Mouse (Mus musculus) monocyte, adult 5-6 weeks (primary cell): ENCODE results near the gene Psmb3. TPM values are rescaled to one million over a fixed set of nuclear protein-coding genes. Genes with fewer than 3 reads are reported as not detected.
"Not testable (repeated sequence)": the region's sequence is repeated elsewhere in the genome, so short reads cannot be mapped to it uniquely, and the experiment has no call there.

Source experiments
- ATAC-seq: fragments of 153-309, 156-312 bp; replicated peaks from 2 replicates; pipeline ENCODE4 v1.8.0; 2017; ENCODE audit warnings: mild to moderate bottlenecking; ENCODE audit not compliant: low TSS enrichment, insufficient number of reproducible peaks, severe bottlenecking, poor library complexity, low FRiP score
- total RNA-seq: library from RNA; stranded (forward); fragments of 200-1000, 200-491, 200-594 nt; gene quantifications from 3 replicates; pipeline ENCODE4 v1.2.3, GENCODE M21; 2017

Gene Psmb3
- total RNA-seq, result 137 to 160 TPM (median 146 TPM) in 3 replicates

DNA sequence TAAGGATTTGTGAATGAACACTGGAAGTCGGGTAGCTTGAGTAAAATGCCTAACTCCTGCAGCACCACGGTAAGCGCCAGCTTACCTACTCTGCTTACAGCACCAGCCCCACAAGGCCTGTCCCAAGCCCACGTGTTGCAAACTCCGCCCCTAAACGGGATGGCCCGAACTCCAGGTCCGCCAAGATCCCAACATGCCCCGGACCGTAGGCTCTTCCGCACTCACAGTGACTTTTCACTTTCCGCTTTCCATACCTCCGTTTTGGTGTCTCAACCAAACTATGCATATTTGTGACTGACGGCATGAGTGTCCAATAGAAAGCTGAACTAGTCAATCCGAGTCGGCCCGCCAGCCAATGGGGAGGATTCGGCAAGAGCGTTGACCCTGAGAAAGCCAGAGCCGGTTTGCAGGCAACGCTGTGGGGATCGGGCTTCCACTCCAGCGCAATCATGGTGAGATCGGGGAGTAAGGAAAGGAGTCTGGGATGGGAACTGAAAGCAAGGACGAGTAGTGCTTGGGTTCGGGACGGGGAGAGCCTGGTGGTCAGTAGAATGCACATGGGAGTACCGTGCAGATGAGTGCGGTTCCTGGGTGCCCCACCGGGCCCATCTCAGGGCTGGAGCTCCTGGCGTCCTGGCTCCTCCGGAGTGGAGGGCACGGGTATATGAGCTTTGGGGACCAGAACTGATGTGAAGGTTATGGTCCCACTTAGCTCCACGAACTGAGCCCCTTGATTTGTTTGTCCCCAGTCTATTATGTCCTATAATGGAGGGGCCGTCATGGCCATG, at the start of gene Psmb3:
Gene Psmb3, plus strand, starts transcription at position 361 of the 788 bp plus-strand sequence.
- ATAC-seq, result peak; percentile 88

- no peak for ATAC-seq
Measured at GRCm38 (mm10) chr11:97654210-97654609, 49.0 kb upstream of the Psmb3 start.

DNA sequence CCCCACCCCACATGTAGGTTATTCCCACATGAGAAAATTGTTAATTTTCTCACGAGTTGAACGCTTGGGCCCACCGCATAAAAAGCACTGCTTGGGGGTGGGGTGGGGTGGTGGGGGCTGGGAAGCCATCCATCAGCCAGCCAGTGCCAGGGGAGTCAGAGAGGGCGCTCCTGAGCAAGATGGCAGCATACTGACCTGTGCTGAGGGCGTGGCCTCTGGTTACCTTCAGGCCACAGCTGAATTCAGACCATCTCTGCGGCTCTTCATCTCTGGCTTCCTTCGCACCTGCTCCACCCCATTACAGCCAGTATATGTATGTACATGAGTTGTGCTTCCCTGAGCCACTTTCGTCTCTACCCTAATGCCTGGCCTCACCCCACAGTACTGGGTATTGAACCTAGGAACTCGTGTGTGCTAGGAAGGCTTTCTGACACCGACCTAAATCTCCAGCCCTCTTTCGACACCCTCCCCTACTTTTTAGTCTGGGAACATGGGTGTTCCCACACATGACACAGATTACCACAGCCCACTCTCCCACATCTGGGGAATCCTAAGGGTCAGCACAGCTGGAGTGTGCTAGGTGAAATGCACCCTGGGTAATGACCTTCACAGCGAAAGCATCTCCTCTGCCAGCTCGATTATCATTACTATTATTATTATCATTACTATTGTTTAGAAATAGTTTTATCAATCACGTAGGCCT, 46.8 kb upstream of the Psmb3 start:
- ATAC-seq, result no peak

DNA sequence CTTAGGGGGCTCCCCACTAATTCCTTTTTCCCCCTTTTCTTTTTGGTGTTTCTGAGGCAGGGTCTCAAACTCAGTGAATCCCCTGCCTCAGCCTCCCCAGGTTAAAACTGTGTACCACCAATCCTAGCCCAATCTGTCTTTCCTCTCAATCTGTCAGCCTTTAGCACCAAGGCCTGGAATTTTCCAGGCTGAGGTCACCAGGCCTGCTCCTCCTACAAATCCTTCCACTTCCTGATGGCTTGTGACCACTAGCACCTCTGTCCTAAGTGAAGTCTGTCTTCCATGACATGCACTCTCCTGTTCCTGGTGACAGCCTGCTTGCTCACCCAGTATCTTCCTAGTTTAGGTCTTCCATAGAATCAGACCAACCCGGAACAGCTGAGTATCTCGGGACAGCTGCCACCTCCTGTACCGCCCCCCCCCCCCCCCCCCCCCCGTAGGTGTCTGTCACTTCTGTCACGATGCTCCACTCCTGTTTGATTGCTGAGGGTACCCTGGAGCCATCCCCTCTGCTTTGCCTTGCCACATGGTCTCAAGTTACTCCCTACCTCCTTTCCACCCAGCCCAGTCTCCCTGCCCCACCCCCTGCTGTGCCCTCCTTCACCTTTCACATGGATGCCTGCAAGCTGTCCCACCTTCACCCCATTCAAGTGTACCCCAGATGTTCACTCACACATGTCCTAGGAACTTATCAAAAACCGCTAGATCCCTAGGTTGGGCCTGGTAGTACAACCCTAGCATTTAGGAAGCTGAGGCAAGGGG, 45.8 kb upstream of the Psmb3 start:
- ATAC-seq, result no peak

DNA sequence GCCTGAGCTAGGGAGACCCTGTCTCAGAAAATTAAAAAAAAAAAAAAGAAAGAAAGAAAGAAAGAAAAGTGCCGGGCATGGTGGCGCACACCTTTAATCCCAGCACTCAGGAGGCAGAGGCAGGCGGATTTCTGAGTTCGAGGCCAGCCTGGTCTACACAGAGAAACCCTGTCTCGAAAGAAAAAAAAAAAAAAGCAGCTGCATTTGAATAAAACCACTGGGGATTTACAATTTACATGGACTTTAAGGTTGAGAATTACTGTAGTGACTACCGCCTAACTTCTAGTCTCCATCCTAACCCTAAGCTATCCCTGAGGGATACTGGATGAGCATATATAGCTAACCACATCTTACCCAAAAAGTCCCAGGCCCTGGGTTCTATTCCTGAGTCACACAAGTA, 45.2 kb upstream of the Psmb3 start:
- ATAC-seq, result not testable (repeated sequence)

DNA sequence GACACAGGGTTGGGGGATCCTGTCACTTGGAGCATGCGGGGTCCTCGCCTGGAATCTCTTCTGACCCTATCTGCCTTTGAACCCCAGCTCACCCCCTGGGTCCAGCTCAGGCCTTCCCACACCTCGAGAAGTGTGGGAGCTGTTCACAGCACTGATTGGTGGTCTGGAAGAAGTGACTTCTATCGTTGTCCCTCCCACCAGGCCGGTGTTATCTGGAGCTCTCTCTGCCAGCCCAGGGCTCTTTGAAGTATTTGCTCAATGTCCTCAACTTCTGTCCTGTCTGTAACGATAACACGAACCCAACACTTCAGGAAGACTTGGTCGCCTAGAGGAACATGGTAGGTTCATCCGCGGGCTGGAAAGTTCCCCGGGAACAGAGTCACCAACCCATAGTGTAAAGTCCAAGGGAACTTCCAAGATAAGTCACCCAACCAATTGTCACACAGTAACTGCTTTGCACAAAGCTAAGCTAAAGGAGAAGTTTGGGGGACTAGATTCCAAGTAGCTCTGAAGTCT, 44.4 kb upstream of the Psmb3 start:
- ATAC-seq, result no peak

- ATAC-seq, result peak; percentile 77
Measured at GRCm38 (mm10) chr11:97659267-97659989, 43.8 kb upstream of the Psmb3 start.

DNA sequence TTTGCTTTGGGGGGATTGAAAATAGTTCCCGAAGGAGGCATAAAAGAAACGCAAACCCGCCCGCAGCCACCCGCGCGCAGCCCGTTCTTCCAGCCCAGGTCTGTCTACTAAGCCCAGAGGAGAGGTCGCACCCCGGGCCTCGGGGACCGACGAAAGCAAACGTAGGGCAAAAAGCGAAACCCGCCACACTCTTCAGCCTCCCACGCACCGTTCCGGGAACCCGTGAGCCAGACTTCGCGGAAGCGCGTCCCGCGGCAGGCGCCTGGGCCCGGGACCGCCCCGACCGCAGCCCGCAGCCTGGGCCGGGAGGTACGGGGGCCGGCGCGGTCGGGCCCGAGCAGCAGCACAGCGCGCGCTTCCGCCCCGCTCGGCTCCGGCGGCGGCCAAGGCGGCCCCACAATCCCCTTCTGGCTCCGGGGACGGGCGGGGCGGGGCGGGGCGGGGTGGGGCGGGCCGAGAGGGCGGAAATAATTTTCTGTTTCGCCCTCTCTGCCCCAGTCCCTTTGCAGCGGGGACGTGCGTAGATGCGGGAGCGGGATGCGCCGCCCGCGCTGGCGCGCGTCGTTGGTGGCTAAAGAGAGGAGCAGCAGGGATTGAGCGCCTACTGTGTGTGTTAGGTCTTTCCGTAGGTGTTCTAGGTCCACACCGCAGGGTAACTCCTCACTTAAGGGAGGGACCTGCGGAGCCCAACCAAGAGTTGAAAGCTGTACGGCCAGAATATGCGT, 43.0 kb upstream of the Psmb3 start:
- no peak; the same call in 1 of the 2 replicates for ATAC-seq

- ATAC-seq, result no peak
Measured at GRCm38 (mm10) chr11:97660734-97661647, 42.2 kb upstream of the Psmb3 start.

DNA sequence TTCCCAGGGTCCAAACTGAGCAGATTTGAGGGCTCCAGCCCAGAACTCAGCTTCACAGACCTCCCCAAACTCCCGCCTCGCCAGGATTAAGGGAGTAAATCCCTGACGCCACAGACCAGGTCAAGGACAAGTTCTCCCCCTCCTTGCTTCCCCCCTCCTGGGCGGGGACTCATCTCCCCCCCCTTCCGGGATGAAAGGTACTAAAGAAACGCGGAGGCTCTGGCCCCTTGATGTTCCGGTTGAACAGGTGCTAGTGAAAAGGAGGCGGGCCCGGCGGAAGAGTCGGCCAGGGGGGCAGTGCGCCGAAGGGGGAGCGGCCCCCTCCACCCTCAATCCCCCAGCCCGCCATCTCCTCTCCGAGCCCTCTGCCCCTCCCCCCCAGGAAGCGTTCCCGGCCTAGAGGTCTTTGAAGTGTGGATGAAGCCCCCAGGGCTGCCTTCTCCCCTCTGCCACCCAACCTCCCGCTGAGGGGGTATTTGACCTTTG, 41.5 kb upstream of the Psmb3 start:
- no peak for ATAC-seq

DNA sequence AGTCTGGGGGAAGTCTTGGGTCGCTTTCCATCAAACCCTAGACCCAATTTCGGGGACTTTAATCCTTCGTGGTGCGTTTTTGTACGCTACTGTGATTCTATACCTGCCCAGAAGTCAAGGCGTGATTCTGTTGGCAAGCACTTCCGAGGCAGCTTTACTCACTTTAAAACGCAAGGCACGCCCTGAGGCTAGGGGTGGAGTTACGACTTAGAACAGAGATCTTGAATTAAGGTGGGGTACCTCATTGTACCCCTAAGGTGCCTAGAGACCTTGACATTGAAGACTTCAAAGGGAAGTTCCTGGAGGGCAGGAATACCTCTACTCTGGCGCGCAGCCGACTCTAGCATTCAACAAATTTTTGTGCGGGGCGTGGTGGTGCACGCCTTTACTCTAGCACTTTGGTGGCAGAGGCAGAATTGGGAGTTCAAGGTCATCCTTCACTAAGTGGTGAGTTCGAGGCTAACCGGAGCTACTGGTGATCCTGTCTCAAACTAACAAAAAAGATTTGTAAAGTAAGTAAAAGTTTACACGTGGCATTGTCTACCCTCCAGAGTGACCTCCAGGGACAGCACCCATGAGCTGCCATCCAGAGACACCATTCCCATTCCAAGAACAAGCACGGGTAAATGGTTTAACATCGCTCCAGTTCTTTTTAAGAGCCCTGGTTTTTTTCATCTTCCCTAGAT, 40.8 kb upstream of the Psmb3 start:
- ATAC-seq, result no peak

GRCm38 (mm10) chr11:97662893-97663527, 40.2 kb upstream of the Psmb3 start, which contains the start of gene Mllt6:
Gene Mllt6, plus strand, starts transcription at chr11:97663414.
- no peak for ATAC-seq

- ATAC-seq, result no peak
Measured at GRCm38 (mm10) chr11:97663528-97664338, 39.5 kb upstream of the Psmb3 start.

- no peak for ATAC-seq
Measured at GRCm38 (mm10) chr11:97664339-97664665, 38.9 kb upstream of the Psmb3 start.

GRCm38 (mm10) chr11:97664771-97665240, 38.4 kb upstream of the Psmb3 start:
- ATAC-seq, result no peak
